Mouse (Mus musculus) inflammation-experienced regulatory T-cells, adult 6 months (primary cell): ENCODE results near the gene Fam149a. TPM values are rescaled to one million over a fixed set of nuclear protein-coding genes. Genes with fewer than 3 reads are reported as not detected.
"Not testable (repeated sequence)": the region's sequence is repeated elsewhere in the genome, so short reads cannot be mapped to it uniquely, and the experiment has no call there.

ENCODE experiments used
- ATAC-seq: one replicate; pipeline ENCODE4 v1.8.0; 2017
- polyA plus RNA-seq, 3 experiments: library from polyadenylated mRNA; unstranded; fragments of 100-300 nt; shearing (Covaris generic); gene quantifications; one replicate each; pipeline ENCODE4 v1.2.1; 2017

Gene Fam149a
- polyA plus RNA-seq, 3 experiments from 2014 or later = not detected

- no peak for ATAC-seq
These were observed 51.2 kb downstream of the Fam149a start for GRCm38 (mm10) chr8:45330856-45331255.

GRCm38 (mm10) chr8:45329206-45329980, 52.7 kb downstream of the Fam149a start:
- ATAC-seq = no peak

GRCm38 (mm10) chr8:45327076-45327475, 55.0 kb downstream of the Fam149a start:
- ATAC-seq = not testable (repeated sequence)

- no peak for ATAC-seq
These were observed 57.9 kb downstream of the Fam149a start for GRCm38 (mm10) chr8:45324151-45324550.

- ATAC-seq = no peak
These were observed 60.7 kb downstream of the Fam149a start for GRCm38 (mm10) chr8:45321365-45321764.

DNA sequence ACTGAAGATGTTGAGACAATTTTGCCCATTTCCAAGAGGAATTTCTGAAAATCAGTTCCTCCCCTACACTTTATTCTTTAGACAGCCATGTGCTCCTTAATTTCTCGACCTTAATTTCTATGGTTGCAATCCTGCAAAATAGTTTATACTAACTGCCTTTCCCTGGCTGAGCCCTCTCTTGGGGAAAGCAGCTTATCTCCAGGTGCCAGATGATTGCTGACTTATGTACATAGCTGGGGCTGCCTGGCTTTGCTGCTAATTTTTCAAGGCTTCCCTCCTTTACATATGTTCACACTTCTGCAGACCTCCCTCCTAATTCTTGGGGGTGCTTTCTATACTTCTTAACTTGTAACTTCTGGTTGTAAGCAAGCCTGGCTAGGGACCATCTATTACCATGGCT, 61.2 kb downstream of the Fam149a start:
- ATAC-seq = no peak

DNA sequence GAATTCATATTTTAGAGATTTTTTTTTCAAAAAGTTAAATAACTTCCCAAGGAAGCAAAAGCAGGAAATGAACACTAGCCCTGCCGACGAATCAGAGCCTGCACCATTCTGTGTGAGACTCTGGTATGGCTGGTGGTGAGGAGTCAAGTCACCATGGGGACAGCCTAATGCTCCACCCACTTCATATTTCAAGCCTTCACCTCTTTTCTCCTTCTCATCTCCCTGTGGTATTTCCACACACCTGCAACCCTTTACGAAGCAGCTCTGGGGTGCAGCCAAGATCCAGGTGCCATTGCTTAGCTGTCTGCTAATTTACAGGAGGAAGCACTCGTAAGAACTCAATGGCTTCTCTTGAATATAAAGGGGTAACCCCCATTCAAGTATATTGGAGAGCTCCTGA, 71.1 kb downstream of the Fam149a start:
- ATAC-seq = no peak

GRCm38 (mm10) chr8:45308366-45308765, 73.7 kb downstream of the Fam149a start, which contains the start of gene Gm45753:
Gm45753 (minus strand) TSS chr8:45308466.
- ATAC-seq = no peak

GRCm38 (mm10) chr8:45305479-45305878, 76.6 kb downstream of the Fam149a start:
- ATAC-seq = no peak

GRCm38 (mm10) chr8:45304354-45304753, 77.7 kb downstream of the Fam149a start:
- no peak for ATAC-seq

DNA sequence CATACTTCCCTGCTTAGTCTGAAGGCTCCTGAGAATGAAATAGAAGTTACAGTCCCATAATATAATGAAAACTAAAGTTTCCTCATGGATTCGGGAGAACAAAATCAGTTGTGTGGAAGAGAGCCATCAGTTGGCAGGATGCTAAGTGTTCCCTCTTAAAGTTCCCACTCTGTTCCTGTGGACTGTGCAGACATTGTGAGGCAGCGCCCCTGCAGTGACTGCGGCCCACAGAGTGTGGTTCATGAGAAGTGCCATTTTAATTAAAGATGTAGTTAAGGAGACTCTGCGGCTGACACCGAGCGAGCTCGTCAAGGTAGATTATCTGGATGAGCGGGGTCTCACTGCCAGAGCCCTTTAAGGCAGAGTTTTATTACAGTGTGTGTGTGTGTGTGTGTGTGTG, 79.7 kb downstream of the Fam149a start:
- ATAC-seq = no peak

GRCm38 (mm10) chr8:45295276-45295675, 86.8 kb downstream of the Fam149a start:
- ATAC-seq = no peak

- ATAC-seq = no peak
These were observed 87.4 kb downstream of the Fam149a start, which contains the start of gene Klkb1 for GRCm38 (mm10) chr8:45294687-45295086. Klkb1 (minus strand) TSS chr8:45294859.

DNA sequence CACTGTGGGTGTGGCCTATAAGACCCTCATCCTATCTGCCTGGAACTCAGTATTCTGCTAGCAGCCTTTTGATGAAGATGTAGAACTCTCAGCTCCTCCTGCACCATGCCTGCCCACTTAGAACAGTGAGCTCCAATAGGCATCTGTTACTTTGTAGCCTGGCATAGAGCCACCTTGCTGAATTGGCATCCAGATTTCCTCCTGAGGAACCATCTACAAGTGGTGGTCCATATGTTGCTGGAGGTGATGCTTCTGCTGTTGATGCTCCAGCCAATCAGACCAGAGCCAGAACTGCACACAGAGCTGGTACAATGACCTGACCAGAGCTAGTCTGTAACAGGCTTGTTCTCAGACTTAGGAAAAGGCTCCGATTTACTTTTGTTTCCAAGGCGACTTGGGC, 90.3 kb downstream of the Fam149a start:
- no peak for ATAC-seq

Other genes with a start within 250 kb of the Fam149a start
- not detected for gene F11, start 120.3 kb downstream of the Fam149a start, polyA plus RNA-seq
- gene Klkb1, start 87.4 kb downstream of the Fam149a start, polyA plus RNA-seq = under 1 TPM in 2 of 3 experiments, not detected in 1; 0.13 to 0.34 TPM
- not detected for gene Gm45753, start 73.8 kb downstream of the Fam149a start, polyA plus RNA-seq
- gene Cyp4v3, start 49.1 kb downstream of the Fam149a start, polyA plus RNA-seq = 10 to 100 TPM; 14.4 to 16.6 (median 15.7) TPM
- 1 to 10 TPM in 1 of 3 experiments, under 1 TPM in 2; 0.17 to 1.1 (median 0.39) TPM for gene Tlr3, start 28.8 kb upstream of the Fam149a start, polyA plus RNA-seq
- gene Sorbs2, start 125.5 kb upstream of the Fam149a start, polyA plus RNA-seq = under 1 TPM in 2 of 3 experiments, not detected in 1; 0.17 to 0.63 TPM